Mouse (Mus musculus) Patski (cell line): ENCODE measurements around the gene Fam207a. TPM values are rescaled to one million over a fixed set of nuclear protein-coding genes. Genes with fewer than 3 reads are reported as not detected.
A peak's percentile ranks its signal among the peaks of the same experiment; 100 is the strongest.

ENCODE experiments used
- ATAC-seq: fragments of 100-300 bp; one replicate; pipeline ENCODE4 v1.8.0; 2021
- CTCF ChIA-PET: fragments of 350-600 bp; sonication (Branson Sonifier 250); formaldehyde crosslinking; loops from one replicate; lab custom pipeline; 2022; ENCODE audit warnings: inconsistent platforms; lab: Charles Lee
- POLR2A ChIA-PET: fragments of 350-600 bp; sonication (Branson Sonifier 250); formaldehyde crosslinking; loops from one replicate; lab custom pipeline; 2022; ENCODE audit warnings: antibody characterized with exemption, inconsistent platforms; lab: Charles Lee
- DNase-seq: peaks from one replicate; pipeline ENCODE4 v3.0.0-alpha.2; 2011; ENCODE audit warnings: low read depth, low spot score
- H3K27me3 ChIP-seq: fragments of 371-371 bp; one replicate; pipeline ENCODE4 v1.5.1; 2021
- CTCF ChIP-seq: fragments of 100-300 bp; IDR thresholded peaks from one replicate; pipeline ENCODE4 v1.5.1; 2021
- in situ Hi-C: fragments of 300-500 bp; cut with MboI; formaldehyde crosslinking; loops from 3 replicates; pipeline ENCODE4 v1.11.1; 2018; ENCODE audit warnings: low pct_unique_long_range_greater_than_20kb, mixed read lengths
- polyA plus RNA-seq: library from polyadenylated mRNA; unstranded; gene quantifications from one replicate; pipeline ENCODE4 v1.2.3, GENCODE M21; 2021

The Fam207a gene
- polyA plus RNA-seq, 1 experiment from 2014 or later = 32.2 TPM

DNA sequence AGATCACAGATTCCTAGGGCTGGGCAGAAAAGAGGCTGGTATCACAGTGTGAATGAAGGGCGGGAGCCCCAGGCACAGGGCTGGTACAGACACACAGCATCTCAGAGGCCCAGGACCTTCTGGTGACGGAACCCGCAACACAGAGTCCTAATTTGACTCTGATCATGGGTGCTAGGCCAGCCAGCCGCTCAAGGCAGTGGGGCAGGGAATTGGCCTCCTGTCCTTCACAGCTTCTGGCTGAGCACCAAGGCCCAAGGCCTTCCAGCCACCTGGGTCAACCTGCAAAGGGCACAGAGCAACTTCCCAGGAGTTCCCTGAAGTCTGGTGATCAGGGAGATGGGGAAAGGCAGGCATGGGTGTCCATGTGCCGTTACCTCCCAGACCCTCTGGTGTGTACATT is 2.2 kb upstream of the Fam207a start:
- ATAC-seq = no peak
- in situ Hi-C loops = loop anchor here (5.0 to 10.0 kb wide), 3 partner anchors 34 to 397 kb away; no protein-coding TSS in a partner anchor
- POLR2A ChIA-PET = interaction anchor here (0.8 to 0.9 kb wide), 3 partner anchors 22 to 89 kb away, joined by 3 to 4 read pairs (median 4); no protein-coding TSS in a partner anchor
- CTCF ChIA-PET = interaction anchor here (1.0 to 2.3 kb wide), 12 partner anchors 11 to 180 kb away, joined by 3 to 11 read pairs (median 4); partner anchors contain the start of gene Itgb2
- H3K27me3 ChIP-seq = no peaks in the 10 kb centered on the region
- no peak for DNase-seq
- TF ChIP-seq CTCF = no peak

DNA sequence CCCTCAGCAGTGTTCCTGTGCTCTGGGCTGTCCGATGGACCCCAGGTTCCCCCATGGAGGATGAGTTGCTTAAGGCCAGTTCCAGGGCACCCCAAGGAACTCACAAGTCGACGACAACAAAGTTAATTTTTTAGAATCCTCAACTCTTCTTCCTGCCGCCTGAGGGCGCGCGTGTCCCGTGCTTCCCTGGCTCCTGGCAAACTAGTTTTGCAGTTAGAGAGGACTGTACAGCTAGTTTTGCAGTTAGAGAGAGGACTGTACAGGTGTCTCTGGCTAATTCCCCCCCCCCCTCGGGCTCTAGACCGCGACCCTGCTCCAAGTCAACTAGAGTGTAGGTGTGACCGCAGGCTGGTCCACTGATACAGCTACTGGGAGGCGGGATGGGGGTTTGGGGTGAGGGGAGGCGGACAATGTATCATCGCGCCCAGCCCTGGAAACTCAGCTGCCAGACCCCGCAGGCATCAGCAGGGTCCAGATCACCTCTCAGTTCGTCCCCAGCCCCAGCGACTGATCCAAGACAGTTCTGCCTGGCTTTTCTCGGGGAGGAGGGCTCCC is 1.6 kb upstream of the Fam207a start:
- ChIA-PET CTCF (interaction anchor here (1.0 to 2.3 kb wide), 13 partner anchors 12 to 179 kb away, joined by 3 to 11 read pairs (median 5); partner anchors contain the start of gene Itgb2), POLR2A (interaction anchor here (0.5 to 0.9 kb wide), 5 partner anchors 8 to 122 kb away, joined by 3 to 4 read pairs (median 3); no protein-coding TSS in a partner anchor)
- TF ChIP-seq CTCF = no peak
- in situ Hi-C loops = loop anchor here (5.0 to 10.0 kb wide), 3 partner anchors 35 to 398 kb away; no protein-coding TSS in a partner anchor
- ATAC-seq (no peak), DNase-seq (no peak)
- H3K27me3 ChIP-seq = no peaks in the 10 kb centered on the region

DNA sequence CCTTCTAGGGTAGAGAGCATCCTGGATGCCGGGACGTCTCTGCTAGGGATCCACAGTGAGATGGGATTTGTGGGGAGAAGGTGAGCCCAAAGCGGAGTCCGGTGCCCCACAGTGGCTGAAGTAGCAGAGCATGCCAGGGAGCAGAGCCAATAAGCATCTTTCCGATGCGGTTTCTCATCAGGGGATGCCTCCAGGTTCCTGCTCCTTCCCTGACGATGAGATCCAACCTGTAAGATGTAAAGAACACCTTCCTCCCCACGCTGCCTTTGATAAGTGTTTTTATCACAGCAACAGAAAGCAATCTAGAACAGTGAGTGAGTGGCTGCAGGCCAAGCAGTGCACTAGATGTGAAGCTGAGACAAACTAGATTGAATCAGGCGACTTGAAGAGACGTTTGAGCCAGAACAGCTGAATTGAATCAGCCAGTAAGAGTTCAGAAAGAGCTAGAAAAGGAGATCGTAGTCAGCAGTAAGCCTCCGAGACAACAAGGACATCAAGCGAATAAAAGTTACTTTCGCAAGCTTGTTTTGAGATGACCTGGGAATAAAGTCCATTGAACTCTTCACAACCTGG is 880 bp upstream of the Fam207a start:
- no peak for DNase-seq
- in situ Hi-C loops = loop anchor here (5.0 to 10.0 kb wide), 3 partner anchors 36 to 398 kb away; no protein-coding TSS in a partner anchor
- peak; percentile 2 for ATAC-seq
- no peaks in the 10 kb centered on the region for H3K27me3 ChIP-seq
- CTCF ChIA-PET = interaction anchor here (0.7 to 2.3 kb wide), 10 partner anchors 12 to 122 kb away, joined by 3 to 11 read pairs (median 5); partner anchors contain the start of gene Itgb2
- POLR2A ChIA-PET = interaction anchor here (0.5 to 0.9 kb wide), 4 partner anchors 9 to 123 kb away, joined by 3 read pairs; no protein-coding TSS in a partner anchor
- TF ChIP-seq CTCF = no peak

DNA sequence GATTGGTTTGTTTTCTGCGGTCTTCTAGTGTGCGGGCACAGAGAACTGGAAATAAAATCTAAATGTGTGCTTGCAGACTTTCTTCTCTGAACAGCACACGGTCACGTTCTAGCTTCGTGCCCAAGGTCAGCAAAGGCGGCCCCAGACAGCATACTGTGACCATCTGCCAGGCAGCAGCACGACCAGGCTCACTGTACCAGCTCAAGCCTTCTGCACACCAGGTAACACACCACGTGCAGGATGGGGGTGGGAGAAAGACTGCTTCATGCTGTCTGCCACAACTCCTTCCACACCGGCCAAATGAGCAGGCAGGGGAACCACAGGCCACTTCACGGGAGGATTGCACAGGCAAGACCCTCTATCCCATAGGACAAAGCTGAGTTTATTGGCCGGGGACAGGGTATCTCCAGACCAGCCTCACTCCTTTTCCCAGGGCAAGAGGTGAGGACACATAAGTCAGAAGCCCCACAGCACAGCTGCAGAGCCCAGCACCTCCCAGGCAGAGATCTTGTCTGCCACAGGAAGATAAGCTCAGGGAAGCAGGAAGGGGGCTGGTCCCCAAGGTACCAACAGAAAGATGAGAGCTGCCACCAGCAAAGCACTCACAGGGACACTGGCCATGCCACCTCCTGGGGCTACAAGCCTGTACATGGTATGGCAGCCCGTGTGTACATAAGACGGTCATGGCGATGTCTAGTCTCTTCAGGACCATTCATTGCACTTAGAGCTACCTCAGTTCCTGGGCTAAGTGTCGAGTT is 5.2 kb downstream of the Fam207a start:
- in situ Hi-C loops = loop anchor here (5.0 to 10.0 kb wide), 3 partner anchors 153 to 404 kb away; no protein-coding TSS in a partner anchor
- DNase-seq = no peak
- CTCF ChIA-PET = interaction anchor here (1.1 to 4.4 kb wide), 5 partner anchors 95 to 156 kb away, joined by 3 to 45 read pairs (median 4); no protein-coding TSS in a partner anchor
- POLR2A ChIA-PET = no interaction called here
- ATAC-seq = no peak
- no peak for TF ChIP-seq CTCF
- H3K27me3 ChIP-seq = no peaks in the 10 kb centered on the region

DNA sequence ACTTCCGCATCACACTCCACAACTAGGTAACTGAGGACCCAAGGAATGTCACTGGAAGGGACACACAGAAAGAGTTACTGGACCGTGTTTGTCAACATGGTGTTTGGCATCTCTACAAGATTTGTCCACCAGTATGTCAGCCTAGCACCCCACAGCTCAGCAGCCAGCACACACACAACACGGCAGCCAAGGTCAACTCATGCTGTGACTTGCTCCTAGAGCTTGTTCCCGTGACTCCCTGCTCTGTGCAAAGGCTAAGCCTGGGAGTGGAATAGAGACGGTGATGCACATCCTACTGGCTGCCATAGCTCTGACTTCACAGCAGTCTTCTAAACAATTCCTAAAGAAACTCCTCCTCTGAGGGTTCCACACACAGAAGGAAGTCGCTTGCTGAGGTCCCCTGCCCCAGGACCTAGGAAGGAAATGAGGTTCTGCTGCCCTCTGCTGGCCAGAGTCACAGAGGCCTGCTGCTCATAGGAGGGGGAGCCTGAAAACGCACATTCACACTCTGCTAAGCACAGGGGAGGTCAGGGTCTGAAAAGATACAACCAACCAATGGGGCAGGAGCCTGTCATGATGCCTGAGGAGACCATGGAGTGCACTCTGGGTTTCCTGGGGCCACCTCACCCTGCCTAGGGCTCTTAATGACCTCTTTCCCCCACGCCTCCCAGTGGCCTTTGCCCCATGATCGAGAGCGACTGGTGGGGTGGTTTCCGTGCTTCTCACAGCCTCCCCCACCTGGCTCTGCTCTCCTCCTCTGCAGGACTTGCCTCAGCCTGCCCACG is 6.0 kb downstream of the Fam207a start:
- ChIA-PET POLR2A (no interaction called here), CTCF (interaction anchor here (0.7 to 4.4 kb wide), 15 partner anchors 15 to 232 kb away, joined by 3 to 45 read pairs (median 4); no protein-coding TSS in a partner anchor)
- no peak for TF ChIP-seq CTCF
- ATAC-seq (no peak), DNase-seq (no peak)
- no peaks in the 10 kb centered on the region for H3K27me3 ChIP-seq
- in situ Hi-C loops = loop anchor here (5.0 to 10.0 kb wide), 3 partner anchors 152 to 405 kb away; no protein-coding TSS in a partner anchor

DNA sequence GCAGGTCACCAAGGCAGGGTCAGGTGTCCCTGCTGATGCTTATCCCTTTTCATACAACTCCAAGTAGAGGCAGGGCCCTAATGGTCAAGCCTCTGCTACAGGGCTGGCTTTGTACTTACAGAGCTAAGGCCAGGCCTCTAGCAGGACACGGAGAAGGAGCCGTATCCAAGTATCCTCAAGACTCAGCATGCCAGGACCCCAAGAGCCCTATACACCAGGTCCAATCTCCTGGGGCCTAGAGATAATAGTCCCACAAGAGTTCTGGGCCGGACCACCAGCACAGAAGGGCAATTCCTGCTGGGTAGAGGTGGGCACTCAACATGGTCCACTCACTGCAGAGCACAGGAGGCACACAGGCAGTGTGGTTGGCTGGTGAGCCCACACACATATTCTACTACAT is 6.8 kb downstream of the Fam207a start:
- H3K27me3 ChIP-seq = no peaks in the 10 kb centered on the region
- ChIA-PET CTCF (interaction anchor here (0.7 to 4.4 kb wide), 14 partner anchors 14 to 232 kb away, joined by 3 to 45 read pairs (median 4); no protein-coding TSS in a partner anchor), POLR2A (no interaction called here)
- no peak for ATAC-seq
- in situ Hi-C loops = no loop called here
- DNase-seq = no peak
- no peak for TF ChIP-seq CTCF

DNA sequence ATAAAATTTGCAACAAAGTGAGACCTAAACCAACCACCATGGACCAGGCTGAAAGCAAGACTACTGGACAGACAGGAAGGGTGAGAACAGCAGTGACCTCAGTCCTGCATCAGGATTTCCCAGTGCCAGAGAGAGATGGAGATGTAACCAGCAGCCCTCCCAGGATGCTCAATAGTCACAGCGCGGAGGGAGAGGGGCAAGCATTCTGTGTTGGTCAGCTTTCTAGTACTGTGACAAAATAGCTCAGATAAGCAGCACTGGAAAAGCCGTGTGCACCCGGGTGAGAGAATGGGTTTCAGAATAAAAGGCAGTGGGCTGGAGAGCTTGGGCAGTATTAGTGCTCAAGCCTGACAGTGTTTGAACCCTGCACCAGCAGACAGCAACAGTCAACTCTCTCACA is 7.8 kb downstream of the Fam207a start:
- CTCF ChIA-PET = interaction anchor here (0.8 to 4.4 kb wide), 5 partner anchors 150 to 238 kb away, joined by 3 to 26 read pairs (median 4); no protein-coding TSS in a partner anchor
- DNase-seq (no peak), ATAC-seq (no peak)
- POLR2A ChIA-PET = interaction anchor here (0.8 to 1.2 kb wide), 2 partner anchors 90 to 116 kb away, joined by 3 to 6 read pairs; partner anchors contain the start of gene Adarb1
- TF ChIP-seq CTCF = no peak
- in situ Hi-C loops = no loop called here
- no peaks in the 10 kb centered on the region for H3K27me3 ChIP-seq

DNA sequence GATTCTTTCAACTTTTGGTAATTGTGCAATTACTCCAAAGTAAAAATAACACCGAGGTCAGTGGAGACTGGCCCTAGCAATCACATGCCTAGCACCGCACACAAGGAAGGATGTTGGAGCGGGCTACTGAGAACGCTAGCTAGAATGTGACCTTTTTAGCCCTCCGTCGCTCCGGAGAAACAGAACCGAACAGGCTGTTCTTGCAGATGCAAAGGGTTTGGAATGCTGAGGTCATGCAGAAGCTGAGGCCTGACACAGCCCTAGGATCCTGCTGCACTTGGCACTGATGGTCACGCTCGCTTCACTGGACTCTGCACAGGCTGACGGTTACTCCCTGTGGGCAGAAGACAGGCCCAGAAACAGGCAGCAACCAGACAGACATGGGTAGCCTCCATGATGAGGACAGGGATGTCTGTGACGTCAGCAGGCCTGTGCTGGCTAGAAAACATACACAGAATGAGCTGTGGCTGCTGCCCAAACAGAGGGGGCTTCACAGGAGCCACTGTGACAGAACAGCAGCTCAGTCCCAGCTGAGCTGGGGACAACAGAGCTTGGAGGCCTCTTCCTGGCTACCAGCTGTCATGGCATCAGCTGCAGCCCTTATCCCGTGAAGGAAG is 8.5 kb downstream of the Fam207a start:
- ChIA-PET CTCF (interaction anchor here (0.8 to 4.4 kb wide), 5 partner anchors 149 to 237 kb away, joined by 3 to 26 read pairs (median 4); no protein-coding TSS in a partner anchor), POLR2A (interaction anchor here (0.8 to 1.2 kb wide), 3 partner anchors 58 to 115 kb away, joined by 3 to 6 read pairs (median 3); partner anchors contain the start of gene Adarb1)
- in situ Hi-C loops = no loop called here
- no peak for TF ChIP-seq CTCF
- ATAC-seq = peak; percentile 61
- H3K27me3 ChIP-seq = no peaks in the 10 kb centered on the region
- no peak for DNase-seq
